Mouse (Mus musculus) megakaryocyte progenitor cell, adult 5-6 weeks (primary cell): Measurements from ENCODE around the gene Dennd6a. TPM values are rescaled to one million over a fixed set of nuclear protein-coding genes. Genes with fewer than 3 reads are reported as not detected.
"Not testable (repeated sequence)": the region's sequence is repeated elsewhere in the genome, so short reads cannot be mapped to it uniquely, and the experiment has no call there.

ENCODE experiments used
- ATAC-seq: replicated peaks from 2 replicates; pipeline ENCODE4 v1.8.0; 2016; ENCODE audit warnings: mild to moderate bottlenecking, moderate TSS enrichment, inconsistent platforms; ENCODE audit not compliant: poor library complexity
- total RNA-seq, 2 experiments: library from RNA; stranded (forward) in 1 of 2; stranded (reverse) in 1 of 2; fragments of 157-497, 149-512 nt in 1 of 2; fragments of 200-1000 nt in 1 of 2; gene quantifications; 2 replicates each; pipeline versions ENCODE4 v1.2.3 to v1.2.4; 2015 to 2017

Dennd6a gene
- total RNA-seq (2015) (29.1 and 32.3 TPM in 2 replicates), total RNA-seq (2017) (22.0 and 25.1 TPM in 2 replicates)

- not testable (repeated sequence) for ATAC-seq
Measured at GRCm38 (mm10) chr14:26573556-26573955, at the start of gene Dennd6a. Dennd6a (plus strand) TSS chr14:26573856.

- ATAC-seq = no peak
Measured at GRCm38 (mm10) chr14:26525955-26526354, 47.7 kb upstream of the Dennd6a start.

- no peak for ATAC-seq
Measured at GRCm38 (mm10) chr14:26528296-26528695, 45.4 kb upstream of the Dennd6a start.

- no peak for ATAC-seq
Measured at GRCm38 (mm10) chr14:26530350-26530749, 43.3 kb upstream of the Dennd6a start.

- ATAC-seq = no peak
Measured at GRCm38 (mm10) chr14:26531410-26532313, 42.0 kb upstream of the Dennd6a start.

GRCm38 (mm10) chr14:26532752-26533151, 40.9 kb upstream of the Dennd6a start:
- ATAC-seq = peak; percentile 33

- ATAC-seq = no peak
Measured at GRCm38 (mm10) chr14:26533267-26533666, 40.4 kb upstream of the Dennd6a start.

- peak; percentile 21 for ATAC-seq
Measured at GRCm38 (mm10) chr14:26533821-26534756, 39.6 kb upstream of the Dennd6a start.

- peak; percentile 96 for ATAC-seq
Measured at GRCm38 (mm10) chr14:26534757-26535479, 38.7 kb upstream of the Dennd6a start, which contains the start of gene Slmap. Slmap (minus strand) TSS chr14:26534931.

- no peak for ATAC-seq
Measured at GRCm38 (mm10) chr14:26539241-26539640, 34.4 kb upstream of the Dennd6a start.

- ATAC-seq = no peak
Measured at GRCm38 (mm10) chr14:26540577-26540976, 33.1 kb upstream of the Dennd6a start.

GRCm38 (mm10) chr14:26542136-26542535, 31.5 kb upstream of the Dennd6a start:
- no peak for ATAC-seq

GRCm38 (mm10) chr14:26547516-26548488, 25.9 kb upstream of the Dennd6a start:
- ATAC-seq = no peak

- ATAC-seq = no peak
Measured at GRCm38 (mm10) chr14:26550712-26551111, 22.9 kb upstream of the Dennd6a start.

- no peak for ATAC-seq
Measured at GRCm38 (mm10) chr14:26552441-26552840, 21.2 kb upstream of the Dennd6a start.

- peak; percentile 60 for ATAC-seq
Measured at GRCm38 (mm10) chr14:26552853-26553252, 20.8 kb upstream of the Dennd6a start.

GRCm38 (mm10) chr14:26557581-26557980, 16.1 kb upstream of the Dennd6a start:
- no peak for ATAC-seq

GRCm38 (mm10) chr14:26558536-26558935, 15.1 kb upstream of the Dennd6a start:
- no peak for ATAC-seq

- no peak for ATAC-seq
Measured at GRCm38 (mm10) chr14:26562247-26562646, 11.4 kb upstream of the Dennd6a start.
